Mouse (Mus musculus) ZHBTc4 (cell line): Measurements from ENCODE around the gene Gramd4.
"Not testable (repeated sequence)": the region's sequence is repeated elsewhere in the genome, so short reads cannot be mapped to it uniquely, and the experiment has no call there.

Experiments
- DNase-seq: peaks from one replicate; pipeline ENCODE4 v3.0.0-alpha.2; 2011; ENCODE audit warnings: low read depth, low spot score

Gene Gramd4

GRCm38 (mm10) chr15:86090578-86090977, 33.1 kb downstream of the Gramd4 start:
- no peak for DNase-seq

DNA sequence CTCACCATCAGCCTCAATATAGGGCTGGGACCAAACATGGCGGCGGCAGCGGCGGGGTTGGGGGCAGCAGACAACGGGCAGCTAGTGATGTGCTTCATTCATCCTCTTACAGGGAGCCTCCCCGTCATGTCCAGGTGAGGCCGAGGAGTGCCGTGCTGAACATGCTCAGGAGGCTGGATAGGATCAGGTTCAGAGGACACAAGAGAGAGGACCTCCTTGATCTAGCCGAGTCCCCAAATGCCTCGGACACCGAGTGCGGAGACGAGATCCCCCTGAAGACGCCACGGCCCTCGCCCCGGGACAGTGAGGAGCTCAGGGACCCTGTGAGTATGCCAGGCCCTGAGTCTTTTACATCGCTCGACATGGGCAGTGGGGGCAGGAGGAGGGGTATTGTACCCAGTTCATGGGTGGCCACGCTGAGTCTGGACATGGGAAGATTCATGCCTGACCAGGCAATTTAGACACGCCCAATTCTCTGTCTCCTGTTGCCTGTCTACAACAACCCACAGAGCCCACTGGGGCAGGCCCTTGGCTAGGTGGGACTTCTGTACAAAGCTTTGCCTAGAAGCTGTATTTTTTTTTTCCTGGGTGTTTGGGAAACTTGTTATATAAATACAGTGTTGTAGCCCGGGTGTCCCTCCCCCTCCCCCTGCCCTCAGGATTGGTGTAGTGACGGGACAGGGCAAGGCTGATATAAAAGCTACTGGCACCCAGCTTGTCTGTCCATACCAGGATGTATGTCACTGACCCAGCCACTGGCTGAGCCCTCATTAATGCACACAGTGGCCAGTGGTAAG, 33.9 kb downstream of the Gramd4 start:
- no peak for DNase-seq

- DNase-seq = no peak
Observed at GRCm38 (mm10) chr15:86091998-86092670, 34.6 kb downstream of the Gramd4 start.

- no peak for DNase-seq
Observed at GRCm38 (mm10) chr15:86093236-86093635, 35.7 kb downstream of the Gramd4 start.

DNA sequence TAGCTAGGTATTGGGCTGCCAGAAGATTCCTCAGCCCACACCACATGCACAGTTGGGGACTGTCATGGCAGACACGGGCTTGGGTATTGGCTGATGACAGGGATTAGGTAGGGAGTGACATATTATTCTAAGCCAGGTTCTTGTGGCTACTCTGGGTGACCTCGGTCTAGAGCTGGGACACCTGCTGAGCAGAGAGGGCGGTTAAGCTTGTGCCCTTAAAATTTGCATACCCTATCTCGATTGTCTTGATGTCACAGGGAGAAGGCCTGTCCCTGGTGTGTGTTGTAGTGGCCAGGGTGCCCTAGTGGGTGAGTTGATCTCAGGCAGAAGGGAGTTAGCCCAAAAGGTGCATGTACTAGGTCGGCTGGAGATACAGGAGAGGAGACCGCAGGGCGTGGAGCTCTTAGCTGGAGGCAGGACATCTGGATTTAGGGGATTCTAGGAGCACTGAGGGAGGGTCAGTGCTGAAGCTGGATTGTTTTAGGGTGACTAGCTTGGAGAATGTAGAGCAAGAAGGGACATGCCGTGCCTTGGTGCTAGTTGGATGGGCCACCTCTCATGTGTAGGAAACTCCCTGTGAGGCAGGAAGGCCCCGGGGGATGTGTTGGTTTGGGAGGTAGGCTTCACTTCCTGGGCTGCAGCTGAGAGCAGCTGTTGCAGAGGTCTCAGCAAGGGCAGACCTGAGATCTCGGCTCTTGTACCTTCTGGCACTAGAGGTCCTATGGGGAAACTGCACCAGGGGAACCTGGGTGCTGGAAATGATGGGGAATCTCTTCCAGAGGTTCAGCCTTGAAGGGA, 37.0 kb downstream of the Gramd4 start:
- no peak for DNase-seq

GRCm38 (mm10) chr15:86095722-86096603, 38.5 kb downstream of the Gramd4 start:
- DNase-seq = no peak

- DNase-seq = not testable (repeated sequence)
Observed at GRCm38 (mm10) chr15:86096604-86097020, 39.1 kb downstream of the Gramd4 start.

GRCm38 (mm10) chr15:86097871-86098270, 40.4 kb downstream of the Gramd4 start:
- no peak for DNase-seq

DNA sequence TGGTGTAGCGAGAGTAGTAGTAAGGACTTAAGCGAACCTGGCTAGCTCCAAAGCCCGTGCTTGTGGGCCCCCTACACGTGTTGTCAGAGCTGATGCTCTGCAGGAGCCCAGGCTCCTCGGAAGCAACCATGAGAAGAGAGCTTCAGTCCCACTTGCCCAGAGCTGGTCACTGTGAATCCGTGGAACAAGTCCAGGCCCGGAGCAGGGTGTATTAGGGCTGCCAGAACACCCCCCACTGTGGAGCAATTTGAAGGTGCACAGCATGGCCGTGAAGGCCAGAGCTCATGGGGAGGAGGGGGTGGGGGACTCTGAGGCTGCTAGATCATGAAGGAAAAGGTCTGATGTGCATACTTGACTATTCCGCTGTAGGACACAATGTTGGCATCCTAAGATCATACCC, 44.1 kb downstream of the Gramd4 start:
- no peak for DNase-seq

DNA sequence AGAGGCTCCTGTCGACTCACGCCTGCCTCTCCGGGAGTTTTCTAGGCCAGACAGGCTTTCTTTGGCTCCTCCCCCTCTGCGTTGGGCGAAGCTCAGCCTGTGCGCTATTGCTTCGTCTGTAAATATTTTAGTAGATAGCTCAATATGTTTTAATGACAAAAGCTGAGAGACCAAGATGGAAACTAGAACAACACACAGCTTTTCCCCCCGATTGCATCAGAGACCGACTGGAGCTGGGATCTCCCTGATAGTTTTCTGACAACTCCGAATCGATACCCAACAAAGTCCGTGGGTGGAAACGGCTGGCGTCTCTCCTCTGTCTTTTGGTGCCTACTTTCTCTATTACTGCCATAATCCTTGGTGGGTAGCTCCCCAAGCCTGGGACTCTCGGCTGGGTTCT, 44.8 kb downstream of the Gramd4 start:
- no peak for DNase-seq

DNA sequence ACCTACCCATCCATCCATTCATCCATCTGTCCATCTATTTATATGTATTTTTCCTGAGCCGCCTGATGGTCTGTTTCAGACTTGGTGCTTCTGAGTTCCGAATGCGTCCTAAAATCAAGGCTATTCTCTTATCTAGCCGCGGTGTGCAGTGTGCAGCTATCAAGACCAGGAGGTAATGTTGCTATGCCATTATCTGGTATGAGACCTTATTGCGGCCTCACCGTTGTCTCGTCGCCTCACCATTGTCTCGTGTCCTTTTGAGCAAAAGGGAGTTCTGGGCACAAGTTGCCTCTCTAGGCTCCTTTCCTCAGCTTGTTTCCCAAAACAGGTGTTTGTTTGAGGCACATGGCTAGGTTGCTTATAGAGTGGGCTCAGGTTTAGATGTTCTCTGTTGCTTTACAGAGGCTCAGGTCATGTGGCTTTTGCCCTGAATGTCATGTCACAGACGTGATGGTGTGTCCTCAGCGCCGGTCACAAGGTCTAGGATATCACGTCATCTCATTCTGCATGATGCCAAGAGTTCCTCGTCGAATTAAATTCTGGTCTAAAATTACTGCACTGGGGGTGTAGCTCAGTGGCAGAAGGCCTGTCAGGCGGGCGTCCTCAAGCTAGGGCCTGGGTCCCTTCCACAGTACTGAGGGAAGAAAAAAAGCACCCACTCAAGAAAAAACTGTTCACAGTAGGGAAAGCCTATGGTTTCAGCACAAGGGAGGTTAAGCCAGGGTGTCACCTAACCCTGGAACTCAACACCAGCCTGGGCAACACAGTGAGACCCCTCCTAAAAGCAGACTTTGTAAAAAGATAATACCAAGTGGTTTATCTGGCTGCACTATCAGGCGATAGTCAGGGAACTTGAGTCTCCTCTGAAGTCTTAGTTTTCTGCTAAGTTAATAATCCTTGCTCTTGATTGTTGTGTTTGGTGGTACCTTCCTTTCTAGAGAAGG, 47.2 kb downstream of the Gramd4 start:
- DNase-seq = no peak

GRCm38 (mm10) chr15:86105345-86105697, 47.8 kb downstream of the Gramd4 start:
- DNase-seq = no peak

GRCm38 (mm10) chr15:86105751-86106150, 48.3 kb downstream of the Gramd4 start:
- DNase-seq = no peak

DNA sequence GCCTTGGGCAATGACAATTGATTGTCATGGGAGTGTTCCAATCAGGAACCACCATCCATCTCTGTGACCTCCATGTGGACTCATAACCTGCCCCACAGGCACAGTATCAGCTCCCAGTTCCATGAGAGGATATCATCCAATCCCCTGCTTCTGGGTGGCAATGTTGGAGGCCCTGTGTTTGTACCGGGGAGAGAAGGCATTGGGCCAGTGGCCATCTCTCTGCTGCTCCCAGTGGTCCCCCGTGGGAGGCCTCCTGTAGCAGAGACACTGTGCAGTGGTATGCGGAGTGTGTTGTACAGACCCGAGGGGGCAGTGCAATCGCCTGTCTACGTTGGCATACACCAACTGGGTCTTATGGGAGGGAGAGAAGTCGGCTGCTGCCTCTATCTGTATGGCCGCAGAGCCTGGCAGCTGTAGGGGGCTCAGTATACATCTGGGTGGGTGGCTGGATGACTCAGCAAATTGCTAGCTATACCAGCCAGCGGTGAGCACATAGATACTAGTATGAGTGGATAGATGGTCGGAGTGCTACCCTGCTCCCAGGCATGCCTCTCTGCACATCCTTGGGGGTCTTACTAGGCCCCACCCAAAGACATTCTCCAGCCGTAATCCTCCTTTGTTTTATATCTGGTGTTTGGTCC, 50.5 kb downstream of the Gramd4 start:
- DNase-seq = no peak

DNA sequence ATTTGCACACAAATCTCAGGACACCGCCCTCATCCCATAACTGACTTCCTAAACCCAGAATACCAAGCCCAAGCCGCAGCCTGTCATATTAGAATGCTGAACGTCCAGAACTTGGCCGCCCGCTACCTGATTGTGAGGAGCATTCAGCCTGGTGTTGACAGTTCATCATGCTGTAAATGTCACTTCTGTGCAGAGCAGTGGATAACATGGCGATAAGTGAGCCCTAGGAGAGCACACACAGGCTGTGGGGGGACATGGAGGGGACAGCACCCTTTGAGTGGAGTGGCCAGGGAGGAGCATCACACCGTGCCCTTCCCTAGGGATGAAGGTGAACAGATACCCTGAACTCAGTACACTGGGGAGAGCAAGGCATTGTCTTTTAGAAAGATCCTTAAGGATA, 51.8 kb downstream of the Gramd4 start:
- no peak for DNase-seq

GRCm38 (mm10) chr15:86109650-86110211, 52.2 kb downstream of the Gramd4 start:
- no peak for DNase-seq

DNA sequence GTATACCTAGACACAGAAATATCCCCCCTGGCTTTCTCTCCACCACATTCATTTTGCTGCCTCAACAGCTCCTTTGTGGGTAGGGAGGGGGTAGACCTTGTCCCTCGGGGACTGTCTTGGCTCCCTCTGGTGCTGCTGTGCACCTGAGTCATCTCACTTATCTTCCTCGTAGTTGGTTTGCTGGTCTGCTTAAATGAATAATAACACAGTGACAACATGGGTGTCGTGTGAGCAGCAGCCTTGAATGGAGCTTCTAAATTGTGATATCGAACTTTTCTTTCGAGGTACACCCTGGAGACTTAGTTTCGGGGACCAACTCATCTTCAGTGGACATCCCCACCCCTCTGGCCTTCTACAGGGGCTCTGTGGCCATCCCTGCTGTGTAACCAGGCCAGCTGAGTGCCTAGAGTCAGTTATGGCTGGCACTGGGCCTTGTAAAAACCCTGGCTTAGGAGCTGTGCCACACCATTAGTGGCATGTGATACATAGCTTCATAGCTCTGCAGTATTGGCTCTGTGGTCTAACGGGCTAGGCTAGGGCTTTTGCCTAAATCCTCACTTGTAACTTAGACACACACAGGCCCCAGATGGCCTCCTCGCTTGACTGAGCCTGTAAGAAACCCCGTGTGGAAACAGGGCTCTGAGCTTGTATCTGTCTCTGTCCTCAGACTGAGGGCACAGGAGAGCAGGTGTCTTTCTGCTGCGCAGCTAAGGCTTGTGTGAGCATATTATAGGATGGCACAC, 53.0 kb downstream of the Gramd4 start:
- no peak for DNase-seq

DNA sequence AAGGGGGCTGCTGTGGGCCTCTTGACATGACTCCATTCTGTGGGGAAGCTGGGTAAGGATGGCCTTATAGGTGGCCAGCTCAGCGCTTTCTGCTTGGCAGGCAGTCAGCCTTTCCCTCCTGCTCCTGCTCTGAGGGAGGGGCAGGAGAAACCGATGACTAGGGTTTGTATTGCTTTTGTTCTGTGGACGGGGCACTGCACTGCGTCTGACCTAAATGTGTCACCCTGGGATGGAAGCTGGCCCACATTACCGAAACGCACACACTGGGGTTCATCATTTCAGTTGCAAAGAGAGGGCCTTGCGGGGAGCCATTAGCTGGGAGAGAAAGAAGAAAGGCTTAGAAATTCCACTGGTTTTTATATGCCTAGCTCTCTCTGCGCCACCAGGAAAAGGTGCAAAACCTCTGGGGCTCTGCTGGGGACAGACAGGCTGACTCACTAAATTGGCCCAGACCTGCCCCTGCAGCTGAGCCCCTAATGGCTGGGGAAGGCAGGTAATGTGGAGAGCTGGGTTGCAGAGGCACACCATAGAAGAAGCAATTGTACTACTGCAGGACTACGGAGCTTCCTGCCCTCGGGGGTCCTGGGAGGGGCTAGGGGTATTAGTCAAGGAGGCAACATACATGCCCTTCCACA, 55.3 kb downstream of the Gramd4 start:
- DNase-seq = peak; percentile 29
